Mouse (Mus musculus) adrenal gland, postnatal 10 days (tissue): ENCODE measurements at regions not wholly inside any gene's neighbourhood (a gene's known extent, or its start where the extent isn't known, plus 50 kb on each side); places are given as distances from the start of the nearest gene placed in this dataset.

Experiments used
- DNase-seq: peaks from one replicate; pipeline ENCODE4 v3.0.0; 2021; ENCODE audit warnings: mixed read lengths

GRCm38 (mm10) chr8:11909146-11909545 is 68.9 kb downstream of the Tex29 start:
- no peak for DNase-seq

GRCm38 (mm10) chr8:11911639-11912450 is 71.6 kb downstream of the Tex29 start:
- DNase-seq: peak; percentile 19

- no peak for DNase-seq
Measured at GRCm38 (mm10) chr8:11912451-11913128, 72.3 kb downstream of the Tex29 start.

GRCm38 (mm10) chr8:11913129-11913900 is 73.0 kb downstream of the Tex29 start:
- no peak for DNase-seq

GRCm38 (mm10) chr8:11914131-11914530 is 73.9 kb downstream of the Tex29 start:
- no peak for DNase-seq

GRCm38 (mm10) chr8:11914681-11915474 is 74.6 kb downstream of the Tex29 start:
- no peak for DNase-seq

GRCm38 (mm10) chr8:11915721-11916120 is 75.4 kb downstream of the Tex29 start:
- DNase-seq: no peak

- DNase-seq: no peak
Measured at GRCm38 (mm10) chr8:11919876-11920275, 79.6 kb downstream of the Tex29 start.

GRCm38 (mm10) chr8:11923115-11923514 is 82.8 kb downstream of the Tex29 start:
- DNase-seq: no peak

- peak; percentile 84 for DNase-seq
Measured at GRCm38 (mm10) chr8:11924165-11924564, 83.9 kb downstream of the Tex29 start.

GRCm38 (mm10) chr8:11942892-11943332 is 102.6 kb downstream of the Tex29 start:
- peak; percentile 63 for DNase-seq

GRCm38 (mm10) chr8:11947766-11948165 is 107.5 kb downstream of the Tex29 start:
- DNase-seq: no peak

- DNase-seq: no peak
Measured at GRCm38 (mm10) chr8:11956268-11956667, 116.0 kb downstream of the Tex29 start.

GRCm38 (mm10) chr8:11957046-11957783 is 116.9 kb downstream of the Tex29 start:
- peak; percentile 49 for DNase-seq

GRCm38 (mm10) chr8:11958176-11958575 is 117.9 kb downstream of the Tex29 start:
- no peak for DNase-seq

- DNase-seq: no peak
Measured at GRCm38 (mm10) chr8:11959466-11959865, 119.2 kb downstream of the Tex29 start.

GRCm38 (mm10) chr8:11963575-11963974 is 123.3 kb downstream of the Tex29 start:
- no peak for DNase-seq

GRCm38 (mm10) chr8:11967670-11968069 is 127.4 kb downstream of the Tex29 start:
- DNase-seq: no peak

- DNase-seq: no peak
Measured at GRCm38 (mm10) chr8:11970515-11970914, 130.2 kb downstream of the Tex29 start.

GRCm38 (mm10) chr8:11973436-11973835 is 133.2 kb downstream of the Tex29 start:
- DNase-seq: no peak

- no peak for DNase-seq
Measured at GRCm38 (mm10) chr8:11977121-11977520, 136.8 kb downstream of the Tex29 start.
